Mouse (Mus musculus): ENCODE measurements at regions not wholly inside any gene's neighbourhood (a gene's known extent, or its start where the extent isn't known, plus 50 kb on each side); places are given as distances from the start of the nearest gene placed in this dataset.
A peak's percentile ranks its signal among the peaks of the same experiment; 100 is the strongest.
"Not testable (repeated sequence)": the region's sequence is repeated elsewhere in the genome, so short reads cannot be mapped to it uniquely, and the experiment has no call there.

- DNase-seq (ENCODE audit: low read depth) = not testable (repeated sequence)
Measured at GRCm38 (mm10) chr9:94107701-94108100, 430.2 kb downstream of the 1190002N15Rik start.

GRCm38 (mm10) chr9:94104669-94105068, 433.2 kb downstream of the 1190002N15Rik start:
- no peak for DNase-seq (ENCODE audit: low read depth)

- DNase-seq (ENCODE audit: low read depth) = no peak
Measured at GRCm38 (mm10) chr9:94101958-94102357, 435.9 kb downstream of the 1190002N15Rik start.

- DNase-seq (ENCODE audit: low read depth) = no peak
Measured at GRCm38 (mm10) chr9:94094800-94095199, 443.1 kb downstream of the 1190002N15Rik start.

- DNase-seq (ENCODE audit: low read depth) = no peak
Measured at GRCm38 (mm10) chr9:94091658-94092225, 446.1 kb downstream of the 1190002N15Rik start.

- DNase-seq (ENCODE audit: low read depth) = no peak
Measured at GRCm38 (mm10) chr9:94089759-94090158, 448.1 kb downstream of the 1190002N15Rik start.

- DNase-seq (ENCODE audit: low read depth) = no peak
Measured at GRCm38 (mm10) chr9:94083629-94084411, 454.1 kb downstream of the 1190002N15Rik start.

GRCm38 (mm10) chr9:94074904-94075303, 463.0 kb downstream of the 1190002N15Rik start:
- DNase-seq (ENCODE audit: low read depth) = no peak

GRCm38 (mm10) chr9:94067121-94067520, 470.8 kb downstream of the 1190002N15Rik start:
- DNase-seq (ENCODE audit: low read depth) = peak; percentile 1

GRCm38 (mm10) chr9:94053229-94053628, 484.7 kb downstream of the 1190002N15Rik start:
- DNase-seq (ENCODE audit: low read depth) = no peak

GRCm38 (mm10) chr9:94047845-94048244, 490.0 kb downstream of the 1190002N15Rik start:
- DNase-seq (ENCODE audit: low read depth) = no peak

- no peak for DNase-seq (ENCODE audit: low read depth)
Measured at GRCm38 (mm10) chr9:94045462-94046126, 492.3 kb downstream of the 1190002N15Rik start.

GRCm38 (mm10) chr9:94023761-94024160, 514.1 kb downstream of the 1190002N15Rik start:
- DNase-seq (ENCODE audit: low read depth) = no peak

- DNase-seq (ENCODE audit: low read depth) = no peak
Measured at GRCm38 (mm10) chr9:94021293-94021903, 516.5 kb downstream of the 1190002N15Rik start.

- no peak for DNase-seq (ENCODE audit: low read depth)
Measured at GRCm38 (mm10) chr9:94016747-94017487, 521.0 kb downstream of the 1190002N15Rik start.

GRCm38 (mm10) chr9:93992216-93992615, 545.7 kb downstream of the 1190002N15Rik start:
- no peak for DNase-seq (ENCODE audit: low read depth)

- DNase-seq (ENCODE audit: low read depth) = no peak
Measured at GRCm38 (mm10) chr9:93991141-93991540, 546.7 kb downstream of the 1190002N15Rik start.

GRCm38 (mm10) chr9:93981136-93981535, 556.7 kb downstream of the 1190002N15Rik start:
- no peak for DNase-seq (ENCODE audit: low read depth)

- DNase-seq (ENCODE audit: low read depth) = no peak
Measured at GRCm38 (mm10) chr9:93969691-93970284, 568.1 kb downstream of the 1190002N15Rik start.

GRCm38 (mm10) chr9:93969118-93969517, 568.8 kb downstream of the 1190002N15Rik start:
- DNase-seq (ENCODE audit: low read depth) = no peak

Measured in NIH3T3 (cell line).